Mouse (Mus musculus) liver, adult 2 months (tissue): ENCODE data around the gene Fam155a.

Source experiments
- CTCF ChIP-seq: fragments of 200-500 bp; IDR thresholded peaks from 2 replicates; pipeline ENCODE4 v1.5.1; 2011; ENCODE audit warnings: low read depth, low read length, control low read depth
- POLR2A ChIP-seq: fragments of 200-500 bp; IDR thresholded peaks from 2 replicates; pipeline ENCODE4 v1.6.1; 2011; ENCODE audit warnings: low read length, control low read depth; ENCODE audit not compliant: insufficient read depth; ENCODE audit errors: extremely low read depth

DNA sequence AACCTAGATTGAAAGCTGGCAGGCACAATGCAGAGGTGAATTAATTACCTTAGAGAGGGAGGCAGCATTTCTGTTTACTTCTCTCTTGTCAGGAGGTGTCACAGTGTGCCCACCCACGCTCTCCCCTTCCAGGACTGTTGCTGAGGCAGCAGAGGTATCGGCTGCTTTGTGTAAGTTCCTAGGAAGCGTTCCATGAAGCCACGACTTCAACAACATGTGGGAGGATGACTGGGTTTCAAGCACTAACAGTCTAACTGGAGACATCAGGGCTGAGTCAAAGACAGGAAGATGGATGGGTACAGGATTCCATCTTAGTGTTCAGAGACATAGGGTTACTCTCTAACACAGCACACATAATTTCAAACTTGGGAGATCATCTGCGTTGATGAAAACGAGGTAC, 189.1 kb downstream of the Fam155a start:
- TF ChIP-seq POLR2A (no peak), CTCF (no peak)
